Mouse (Mus musculus): ENCODE measurements around the gene Zbtb44. TPM values are rescaled to one million over a fixed set of nuclear protein-coding genes. Genes with fewer than 3 reads are reported as not detected.
"Not testable (repeated sequence)": the region's sequence is repeated elsewhere in the genome, so short reads cannot be mapped to it uniquely, and the experiment has no call there.

The Zbtb44 gene
- polyA plus RNA-seq, 1 experiment from 2014 or later, result 7.4 TPM

DNA sequence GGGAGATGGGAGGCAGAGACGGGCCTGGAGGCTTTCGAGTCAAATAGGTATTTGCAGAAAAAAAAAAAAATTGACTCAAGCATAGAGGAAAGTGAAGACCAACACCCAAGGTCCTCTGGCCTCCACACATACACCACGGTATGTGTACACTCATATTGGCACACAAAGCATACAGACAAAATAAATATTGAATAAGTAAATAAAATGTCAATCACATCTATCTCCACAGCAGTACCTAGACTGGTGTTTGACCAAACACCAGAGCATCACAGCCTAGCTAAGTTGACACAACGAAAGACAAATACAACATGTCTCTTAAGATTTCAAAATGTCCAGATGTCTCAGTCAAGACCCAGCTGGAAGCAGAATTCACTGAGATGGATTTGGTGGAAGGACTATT lies 17.0 kb upstream of the Zbtb44 start:
- no peak overlapping the region for H3K4me3 ChIP-seq
- H3K36me3 ChIP-seq, result no peaks in the 10 kb centered on the region
- H3K4me1 ChIP-seq (replicated peaks), result peaks cover 10% of the 10 kb centered on the region
- H3K27ac ChIP-seq, result no peak overlapping the region
- 82% methylated on average over 4 of the region's 4 CpGs for WGBS
- no peaks in the 10 kb centered on the region for H3K27me3 ChIP-seq
- H3K9me3 ChIP-seq (replicated peaks), result no peaks in the 10 kb centered on the region
- no peak for ATAC-seq (replicated peaks; ENCODE audit: insufficient number of reproducible peaks, insufficient read depth, low FRiP score, low read depth)
- no peak overlapping the region for H3K4me2 ChIP-seq
- H3K9ac ChIP-seq, result no peak overlapping the region

DNA sequence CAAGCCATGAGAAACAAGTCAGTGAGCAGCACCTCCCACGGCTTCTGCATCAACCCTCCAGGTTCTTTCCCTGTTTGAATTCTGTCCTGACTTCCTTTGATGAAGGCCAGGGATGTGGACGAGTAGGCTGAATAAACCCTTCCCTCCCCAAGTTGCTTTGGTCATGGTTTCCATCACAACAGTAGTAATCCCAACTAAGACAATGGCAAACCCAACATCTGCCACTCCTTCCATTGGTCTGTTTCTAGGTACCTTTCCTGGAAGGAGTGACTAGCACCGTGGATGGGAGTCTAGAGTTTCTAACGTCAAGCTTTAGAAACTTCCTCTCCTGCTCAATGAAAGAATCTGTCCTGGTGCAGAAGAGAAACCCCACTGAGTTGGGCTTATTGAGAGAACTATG lies 12.8 kb upstream of the Zbtb44 start:
- no peak overlapping the region for H3K27ac ChIP-seq
- H3K9ac ChIP-seq, result no peak overlapping the region
- no peaks in the 10 kb centered on the region for H3K9me3 ChIP-seq (replicated peaks)
- H3K36me3 ChIP-seq, result no peaks in the 10 kb centered on the region
- no peak overlapping the region for H3K4me2 ChIP-seq
- WGBS, result 70% methylated on average over 4 of the region's 4 CpGs
- no peak overlapping the region for H3K4me3 ChIP-seq
- H3K27me3 ChIP-seq, result no peaks in the 10 kb centered on the region
- ATAC-seq (replicated peaks; ENCODE audit: insufficient number of reproducible peaks, insufficient read depth, low FRiP score, low read depth), result no peak
- H3K4me1 ChIP-seq (replicated peaks), result no peaks in the 10 kb centered on the region

DNA sequence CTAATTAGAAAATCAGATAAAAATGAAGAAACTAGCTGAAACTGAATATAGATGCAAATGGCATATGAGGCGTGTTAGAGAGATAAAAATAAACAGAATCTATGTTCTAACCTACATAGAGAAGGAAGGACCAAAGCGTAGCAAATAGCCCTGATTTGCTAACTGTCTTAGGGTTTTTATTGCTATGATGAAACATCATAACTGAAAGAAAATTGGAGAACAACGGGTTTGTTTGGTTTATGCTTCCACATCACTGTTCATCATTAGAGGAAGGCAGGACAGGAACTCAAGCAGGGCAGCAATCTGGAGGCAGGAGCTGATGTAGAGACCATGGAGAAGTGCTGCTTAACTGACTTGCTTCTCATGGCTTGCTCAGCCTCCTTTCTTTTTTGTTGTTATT lies 12.3 kb upstream of the Zbtb44 start:
- Histone ChIP-seq H3K9ac (no peak overlapping the region), H3K27me3 (no peaks in the 10 kb centered on the region), H3K4me2 (no peak overlapping the region), H3K27ac (no peak overlapping the region), H3K4me3 (no peak overlapping the region), H3K9me3 (replicated peaks) (no peaks in the 10 kb centered on the region), H3K4me1 (replicated peaks) (no peaks in the 10 kb centered on the region), H3K36me3 (no peaks in the 10 kb centered on the region)
- WGBS, result 91% methylated on average over 3 of the region's 3 CpGs
- ATAC-seq (replicated peaks; ENCODE audit: insufficient number of reproducible peaks, insufficient read depth, low FRiP score, low read depth), result no peak

DNA sequence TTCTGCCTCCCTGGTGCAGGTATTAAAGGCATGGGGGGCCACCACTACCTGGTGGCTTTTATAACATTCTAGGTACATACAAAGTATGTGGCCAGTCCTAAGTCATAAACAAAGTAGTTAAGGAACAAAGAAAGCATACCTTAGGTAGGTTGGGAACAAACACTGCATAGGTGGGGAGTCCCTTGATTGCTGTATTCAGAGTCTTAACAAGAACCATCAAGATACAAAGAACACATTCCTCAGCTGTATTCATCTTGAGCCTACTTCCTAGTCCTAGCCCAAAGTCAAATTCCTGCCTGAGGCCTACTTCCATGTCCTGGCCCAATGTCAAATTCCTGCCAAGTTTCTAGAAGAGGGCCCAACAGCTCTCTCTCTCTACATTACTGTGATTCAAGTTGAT lies 11.7 kb upstream of the Zbtb44 start:
- H3K36me3 ChIP-seq, result no peaks in the 10 kb centered on the region

DNA sequence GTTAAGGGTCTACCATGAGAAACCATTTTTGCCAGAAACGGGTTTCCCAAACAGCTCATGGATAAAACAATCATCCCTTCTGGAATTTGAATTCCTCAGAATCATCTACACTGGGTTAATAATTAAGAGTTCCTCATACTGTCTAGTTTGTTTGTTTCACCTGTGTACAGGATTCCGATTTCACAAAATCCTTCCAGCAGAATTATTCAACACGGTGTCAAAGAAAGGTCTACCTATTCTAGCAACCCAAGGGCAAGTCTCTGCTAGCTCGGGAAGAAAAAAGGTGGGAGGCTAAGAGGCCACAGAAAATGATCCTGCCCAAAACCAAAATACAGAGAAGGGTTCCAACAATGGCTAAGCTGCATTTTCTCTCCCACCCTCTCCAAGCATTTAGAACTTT lies 2.2 kb upstream of the Zbtb44 start:
- Histone ChIP-seq H3K4me2 (no peak overlapping the region), H3K27ac (no peak overlapping the region), H3K4me3 (no peak overlapping the region), H3K9ac (no peak overlapping the region), H3K4me1 (replicated peaks) (peaks cover 13% of the 10 kb centered on the region), H3K9me3 (replicated peaks) (no peaks in the 10 kb centered on the region), H3K27me3 (no peaks in the 10 kb centered on the region), H3K36me3 (no peaks in the 10 kb centered on the region)
- no peak for ATAC-seq (replicated peaks; ENCODE audit: insufficient number of reproducible peaks, insufficient read depth, low FRiP score, low read depth)
- WGBS, result 86% methylated on average over 4 of the region's 4 CpGs

More for the DNA sequence above, 11.7 kb upstream of the Zbtb44 start:
- Histone ChIP-seq H3K4me2 (no peak overlapping the region), H3K9me3 (replicated peaks) (no peaks in the 10 kb centered on the region), H3K4me1 (replicated peaks) (no peaks in the 10 kb centered on the region), H3K27me3 (no peaks in the 10 kb centered on the region), H3K4me3 (no peak overlapping the region), H3K9ac (no peak overlapping the region), H3K27ac (no peak overlapping the region)
- ATAC-seq (replicated peaks; ENCODE audit: insufficient number of reproducible peaks, insufficient read depth, low FRiP score, low read depth), result no peak

DNA sequence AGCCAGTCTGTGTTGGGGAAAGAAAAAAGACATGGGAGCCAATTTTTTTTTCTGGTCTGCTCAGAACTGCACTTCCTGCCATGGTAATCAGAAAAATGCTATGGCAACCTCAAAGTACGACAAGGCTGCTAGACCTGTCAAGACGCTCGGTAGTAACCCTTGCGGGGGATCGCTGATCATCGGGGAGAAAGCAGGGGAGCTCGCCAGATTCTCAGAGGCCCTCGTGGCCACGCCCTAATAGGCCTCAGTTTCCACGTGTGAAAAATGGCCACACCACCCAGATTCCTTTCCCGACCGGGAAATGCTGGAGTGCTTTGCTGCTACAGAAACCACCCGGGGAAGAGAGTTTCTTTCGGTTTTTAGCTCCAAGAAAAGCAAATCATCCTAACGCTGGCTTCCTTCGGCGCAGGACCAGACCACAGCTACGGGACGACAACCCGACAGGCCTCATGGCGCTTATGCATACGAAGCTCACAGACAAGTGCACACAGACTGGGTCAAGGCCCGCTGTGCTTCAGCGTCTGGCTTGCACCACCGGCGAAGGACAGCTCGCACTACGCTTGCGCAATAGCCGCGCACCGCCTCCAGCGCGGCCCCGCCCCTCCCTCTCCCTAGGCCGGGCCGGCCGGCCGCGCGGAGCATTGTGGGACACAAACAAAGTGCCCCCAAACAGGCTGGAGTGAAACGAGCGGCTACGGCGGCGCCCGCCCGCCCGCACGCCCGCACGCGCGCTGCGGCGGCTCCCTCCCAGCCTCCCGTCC lies 513 bp upstream of the Zbtb44 start:
- Histone ChIP-seq H3K4me1 (replicated peaks) (peaks cover 13% of the 10 kb centered on the region), H3K27ac (peak overlapping the region; percentile 98), H3K4me3 (peak overlapping the region; percentile 67), H3K9me3 (replicated peaks) (no peaks in the 10 kb centered on the region), H3K9ac (peak overlapping the region; percentile 79), H3K4me2 (peak overlapping the region; percentile 85), H3K36me3 (0 out of 2 replicates have a peak, but pooled peaks cover 2% of the 10 kb centered on the region), H3K27me3 (no peaks in the 10 kb centered on the region)
- WGBS, result under 1% methylated on average over 37 of the region's 57 CpGs
- peak; percentile 98 for ATAC-seq (replicated peaks; ENCODE audit: insufficient number of reproducible peaks, insufficient read depth, low FRiP score, low read depth)

DNA sequence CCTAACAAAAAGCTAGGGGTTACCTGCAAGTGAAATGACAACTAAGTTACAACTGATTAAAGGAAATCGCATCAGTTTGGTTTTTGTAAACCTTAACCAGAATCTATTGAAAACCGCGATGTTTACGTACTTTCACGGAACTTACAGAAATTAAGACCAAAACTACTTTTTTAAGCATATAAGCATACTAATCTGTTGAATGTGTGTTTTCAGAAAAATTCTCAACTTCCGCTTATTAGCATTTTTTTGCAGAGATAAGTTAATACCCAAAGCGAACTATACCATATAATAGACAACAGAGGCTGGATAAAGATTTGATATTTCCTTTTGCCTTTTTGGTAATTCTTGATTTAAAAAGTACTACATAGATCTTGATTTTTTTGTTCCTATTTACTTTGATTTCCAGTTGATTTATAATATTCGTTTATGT lies 985 bp downstream of the Zbtb44 start:
- ATAC-seq (replicated peaks; ENCODE audit: insufficient number of reproducible peaks, insufficient read depth, low FRiP score, low read depth), result no peak
- 13% methylated on average over 8 of the region's 8 CpGs for WGBS
- H3K4me1 ChIP-seq (replicated peaks), result peaks cover 13% of the 10 kb centered on the region
- H3K4me3 ChIP-seq, result peak overlapping the region; percentile 67
- H3K4me2 ChIP-seq, result peak overlapping the region; percentile 85
- H3K36me3 ChIP-seq, result 0 out of 2 replicates have a peak, but pooled peaks cover 4% of the 10 kb centered on the region
- H3K27ac ChIP-seq, result peak overlapping the region; percentile 98
- H3K9ac ChIP-seq, result peak overlapping the region; percentile 79
- no peaks in the 10 kb centered on the region for H3K9me3 ChIP-seq (replicated peaks)
- no peaks in the 10 kb centered on the region for H3K27me3 ChIP-seq

DNA sequence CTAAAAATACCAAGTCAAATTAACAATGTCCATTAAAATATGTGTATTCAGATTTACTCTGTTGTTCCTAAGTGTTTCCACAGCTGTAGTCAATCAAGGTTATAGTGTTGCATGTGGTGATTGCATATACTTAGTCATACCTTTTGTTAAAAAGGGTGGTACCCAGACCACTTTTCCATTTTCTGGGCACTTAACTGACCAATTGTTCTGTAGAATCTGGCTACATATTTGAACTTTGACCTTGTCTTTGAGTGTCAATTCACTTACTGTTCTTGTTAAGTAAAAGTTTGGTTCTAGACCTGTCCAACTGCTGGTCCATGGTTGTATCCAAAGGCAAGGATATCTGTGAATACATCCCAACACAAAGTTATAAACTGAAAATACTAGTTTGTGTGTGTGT lies 2.1 kb downstream of the Zbtb44 start:
- no peaks in the 10 kb centered on the region for H3K9me3 ChIP-seq (replicated peaks)
- H3K27me3 ChIP-seq, result no peaks in the 10 kb centered on the region
- peak overlapping the region; percentile 41; the same call in 1 of the 2 replicates for H3K4me2 ChIP-seq
- H3K9ac ChIP-seq, result no peak overlapping the region
- peaks cover 13% of the 10 kb centered on the region for H3K4me1 ChIP-seq (replicated peaks)
- no peak overlapping the region for H3K4me3 ChIP-seq
- H3K36me3 ChIP-seq, result 0 out of 2 replicates have a peak, but pooled peaks cover 4% of the 10 kb centered on the region
- no peak for ATAC-seq (replicated peaks; ENCODE audit: insufficient number of reproducible peaks, insufficient read depth, low FRiP score, low read depth)
- H3K27ac ChIP-seq, result no peak overlapping the region

DNA sequence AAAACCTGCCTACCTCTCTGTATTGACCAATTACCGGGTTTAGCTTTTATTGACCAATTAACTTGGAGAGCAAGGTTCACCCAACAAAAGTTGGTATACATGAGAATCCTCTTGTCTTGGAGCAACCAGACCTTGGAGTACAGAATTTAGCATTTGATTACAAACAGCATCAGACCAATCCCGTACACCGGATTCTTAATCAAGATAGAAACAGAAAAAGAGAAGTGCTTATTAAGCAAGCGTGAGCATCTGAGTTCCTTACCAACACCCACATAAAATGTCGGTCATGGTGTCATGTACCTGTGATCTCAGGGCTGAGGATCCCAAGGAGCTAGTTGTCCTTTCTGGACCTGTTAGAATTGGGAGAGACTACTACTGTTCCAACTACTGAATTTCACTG lies 19.8 kb downstream of the Zbtb44 start:
- H3K9me3 ChIP-seq (replicated peaks), result no peaks in the 10 kb centered on the region
- H3K9ac ChIP-seq, result no peak overlapping the region
- ATAC-seq (replicated peaks; ENCODE audit: insufficient number of reproducible peaks, insufficient read depth, low FRiP score, low read depth), result no peak
- peaks cover 15% of the 10 kb centered on the region for H3K36me3 ChIP-seq
- H3K27me3 ChIP-seq, result no peaks in the 10 kb centered on the region
- no peak overlapping the region for H3K4me2 ChIP-seq
- WGBS, result 95% methylated on average over 5 of the region's 5 CpGs
- H3K27ac ChIP-seq, result no peak overlapping the region
- H3K4me3 ChIP-seq, result no peak overlapping the region
- H3K4me1 ChIP-seq (replicated peaks), result peaks cover 17% of the 10 kb centered on the region

DNA sequence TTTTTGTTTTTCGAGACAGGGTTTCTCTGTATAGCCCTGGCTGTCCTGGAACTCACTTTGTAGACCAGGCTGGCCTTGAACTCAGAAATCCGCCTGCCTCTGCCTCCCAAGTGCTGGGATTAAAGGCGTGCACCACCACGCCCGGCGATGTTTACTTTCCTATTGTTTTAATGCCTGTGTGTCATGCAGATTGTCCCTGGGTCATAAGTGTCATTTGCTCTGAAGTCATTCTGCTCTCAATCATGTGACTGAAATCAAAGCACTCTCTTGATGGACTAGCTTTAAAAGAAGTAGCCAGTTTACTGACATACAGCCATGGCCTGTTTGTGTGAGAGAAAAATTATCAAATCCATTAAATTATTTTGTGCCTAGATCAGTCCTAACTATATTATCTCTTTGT lies 21.1 kb downstream of the Zbtb44 start:
- peaks cover 19% of the 10 kb centered on the region for H3K4me1 ChIP-seq (replicated peaks)
- not testable (repeated sequence) for ATAC-seq (replicated peaks; ENCODE audit: insufficient number of reproducible peaks, insufficient read depth, low FRiP score, low read depth); H3K27ac ChIP-seq; H3K4me2 ChIP-seq; H3K9me3 ChIP-seq (replicated peaks); H3K27me3 ChIP-seq; H3K4me3 ChIP-seq; H3K9ac ChIP-seq
- WGBS, result 96% methylated on average over 6 of the region's 6 CpGs
- peaks cover 18% of the 10 kb centered on the region for H3K36me3 ChIP-seq

DNA sequence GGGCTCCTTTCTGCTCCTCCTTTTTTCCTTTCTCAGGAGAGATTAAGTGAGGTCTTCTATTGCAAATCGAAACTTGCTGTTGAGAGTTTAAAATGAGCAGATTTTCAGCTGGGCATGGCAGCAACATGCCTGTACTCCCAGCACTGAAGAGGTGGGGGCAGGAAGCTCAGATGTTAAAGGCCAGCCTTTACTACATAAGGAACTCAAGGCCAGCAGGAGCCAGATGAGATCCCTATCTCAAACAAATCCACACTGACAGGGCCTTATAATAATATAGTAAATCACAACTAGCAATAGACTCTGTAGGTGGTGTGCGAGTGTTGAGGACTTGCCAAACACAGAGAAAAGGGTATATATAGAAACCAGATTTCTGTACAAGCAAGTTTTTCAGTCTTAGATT lies 28.3 kb downstream of the Zbtb44 start:
- H3K9me3 ChIP-seq (replicated peaks), result no peaks in the 10 kb centered on the region
- no peak overlapping the region for H3K4me2 ChIP-seq
- ATAC-seq (replicated peaks; ENCODE audit: insufficient number of reproducible peaks, insufficient read depth, low FRiP score, low read depth), result no peak
- no peaks in the 10 kb centered on the region for H3K27me3 ChIP-seq
- WGBS, result 80% methylated on average over 2 of the region's 2 CpGs
- H3K27ac ChIP-seq, result no peak overlapping the region
- H3K36me3 ChIP-seq, result peaks cover 30% of the 10 kb centered on the region
- peaks cover 5% of the 10 kb centered on the region; the same call in 1 of the 2 replicates for H3K4me1 ChIP-seq (replicated peaks)
- H3K9ac ChIP-seq, result no peak overlapping the region
- H3K4me3 ChIP-seq, result no peak overlapping the region

DNA sequence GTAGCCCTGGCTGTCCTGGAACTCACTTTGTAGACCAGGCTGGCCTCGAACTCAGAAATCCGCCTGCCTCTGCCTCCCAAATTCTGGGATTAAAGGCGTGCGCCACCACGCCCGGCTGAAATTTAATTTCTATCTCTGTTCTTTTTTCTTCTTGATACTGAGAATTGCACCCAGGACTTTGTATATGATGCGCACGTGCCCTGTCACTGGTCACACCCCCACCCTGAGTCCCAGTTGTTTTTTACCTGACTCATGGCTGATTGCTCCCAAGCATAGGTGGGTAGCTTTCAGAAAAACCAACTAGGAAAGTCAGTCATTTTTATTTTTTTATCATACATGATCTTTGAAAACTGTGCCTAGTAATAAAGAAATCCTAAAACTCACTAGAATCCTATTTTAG lies 40.3 kb downstream of the Zbtb44 start:
- Histone ChIP-seq H3K27ac (no peak overlapping the region), H3K4me3 (no peak overlapping the region), H3K4me2 (no peak overlapping the region), H3K9me3 (replicated peaks) (no peaks in the 10 kb centered on the region), H3K27me3 (no peaks in the 10 kb centered on the region), H3K36me3 (peaks cover 25% of the 10 kb centered on the region), H3K9ac (no peak overlapping the region), H3K4me1 (replicated peaks) (no peaks in the 10 kb centered on the region)
- ATAC-seq (replicated peaks; ENCODE audit: insufficient number of reproducible peaks, insufficient read depth, low FRiP score, low read depth), result no peak
- 98% methylated on average over 8 of the region's 8 CpGs for WGBS
